Mouse (Mus musculus) cerebellum, adult 9-11 months (tissue): ENCODE results near the gene 1700016H13Rik.

Experiments
- DNase-seq: peaks from one replicate; pipeline ENCODE4 v3.0.0; 2022

Gene 1700016H13Rik

GRCm38 (mm10) chr5:103655346-103656118, at the start of gene 1700016H13Rik:
1700016H13Rik (minus strand) TSS chr5:103656010.
- DNase-seq: peak; percentile 15

GRCm38 (mm10) chr5:103705331-103705730, 49.5 kb upstream of the 1700016H13Rik start:
- DNase-seq: no peak

GRCm38 (mm10) chr5:103702527-103702926, 46.7 kb upstream of the 1700016H13Rik start:
- no peak for DNase-seq

- DNase-seq: no peak
Observed at GRCm38 (mm10) chr5:103701466-103701865, 45.7 kb upstream of the 1700016H13Rik start.

- DNase-seq: no peak
Observed at GRCm38 (mm10) chr5:103700661-103701060, 44.9 kb upstream of the 1700016H13Rik start.

- DNase-seq: no peak
Observed at GRCm38 (mm10) chr5:103699537-103699936, 43.7 kb upstream of the 1700016H13Rik start.

GRCm38 (mm10) chr5:103698577-103698976, 42.8 kb upstream of the 1700016H13Rik start:
- DNase-seq: no peak

- no peak for DNase-seq
Observed at GRCm38 (mm10) chr5:103697875-103698491, 42.2 kb upstream of the 1700016H13Rik start.

GRCm38 (mm10) chr5:103694094-103694493, 38.3 kb upstream of the 1700016H13Rik start:
- no peak for DNase-seq

- DNase-seq: peak; percentile 3
Observed at GRCm38 (mm10) chr5:103693041-103693641, 37.3 kb upstream of the 1700016H13Rik start.

GRCm38 (mm10) chr5:103692531-103693040, 36.8 kb upstream of the 1700016H13Rik start:
- DNase-seq: no peak

GRCm38 (mm10) chr5:103691624-103692530, 36.1 kb upstream of the 1700016H13Rik start, which contains the start of gene Aff1:
Aff1 (plus strand) TSS chr5:103692374.
- DNase-seq: peak; percentile 44

GRCm38 (mm10) chr5:103691171-103691570, 35.4 kb upstream of the 1700016H13Rik start:
- DNase-seq: no peak

- no peak for DNase-seq
Observed at GRCm38 (mm10) chr5:103690190-103690589, 34.4 kb upstream of the 1700016H13Rik start.

GRCm38 (mm10) chr5:103689645-103690044, 33.8 kb upstream of the 1700016H13Rik start:
- no peak for DNase-seq

- DNase-seq: no peak
Observed at GRCm38 (mm10) chr5:103681824-103682223, 26.0 kb upstream of the 1700016H13Rik start.

GRCm38 (mm10) chr5:103680381-103680780, 24.6 kb upstream of the 1700016H13Rik start:
- DNase-seq: peak; percentile 62

- DNase-seq: no peak
Observed at GRCm38 (mm10) chr5:103678974-103679373, 23.2 kb upstream of the 1700016H13Rik start.

GRCm38 (mm10) chr5:103677894-103678293, 22.1 kb upstream of the 1700016H13Rik start:
- no peak for DNase-seq

- no peak for DNase-seq
Observed at GRCm38 (mm10) chr5:103676289-103676881, 20.6 kb upstream of the 1700016H13Rik start.

- DNase-seq: no peak
Observed at GRCm38 (mm10) chr5:103674482-103674881, 18.7 kb upstream of the 1700016H13Rik start.

- DNase-seq: no peak
Observed at GRCm38 (mm10) chr5:103673611-103674010, 17.8 kb upstream of the 1700016H13Rik start.
